Mouse (Mus musculus): ENCODE measurements at regions not wholly inside any gene's neighbourhood (a gene's known extent, or its start where the extent isn't known, plus 50 kb on each side); places are given as distances from the start of the nearest gene placed in this dataset.

- H3K9me3 ChIP-seq (ENCODE audit: control insufficient read depth, low read length): no peaks in the 10 kb centered on the region
- H3K27me3 ChIP-seq (ENCODE audit: control insufficient read depth, insufficient read depth, low read length): no peaks in the 10 kb centered on the region
- no peak overlapping the region for H3K4me3 ChIP-seq (ENCODE audit: low read depth, low read length)
- H3K4me2 ChIP-seq (ENCODE audit: low read depth, low read length, severe bottlenecking): no peak overlapping the region
- H3K4me1 ChIP-seq (replicated peaks; ENCODE audit: control insufficient read depth, insufficient read depth, low read length): no peaks in the 10 kb centered on the region
- no peak for DNase-seq (ENCODE audit: low spot score)
- no peak for ATAC-seq (replicated peaks; ENCODE audit: low FRiP score)
- H3K36me3 ChIP-seq (ENCODE audit: control insufficient read depth, insufficient read depth, low read length): no peaks in the 10 kb centered on the region
- no peak overlapping the region for H3K27ac ChIP-seq (ENCODE audit: low read depth, low read length)
- no peak overlapping the region for H3K9ac ChIP-seq (ENCODE audit: low read length)
Measured at GRCm38 (mm10) chr17:62287666-62288065, 593.5 kb downstream of the Efna5 start.

GRCm38 (mm10) chr17:62287127-62287526 is 594.0 kb downstream of the Efna5 start:
- no peaks in the 10 kb centered on the region for H3K9me3 ChIP-seq (ENCODE audit: control insufficient read depth, low read length)
- ATAC-seq (replicated peaks; ENCODE audit: low FRiP score): no peak
- no peak overlapping the region for H3K27ac ChIP-seq (ENCODE audit: low read depth, low read length)
- no peak overlapping the region for H3K9ac ChIP-seq (ENCODE audit: low read length)
- no peaks in the 10 kb centered on the region for H3K4me1 ChIP-seq (replicated peaks; ENCODE audit: control insufficient read depth, insufficient read depth, low read length)
- 94% methylated on average over 4 of the region's 4 CpGs for WGBS
- H3K36me3 ChIP-seq (ENCODE audit: control insufficient read depth, insufficient read depth, low read length): no peaks in the 10 kb centered on the region
- no peak overlapping the region for H3K4me2 ChIP-seq (ENCODE audit: low read depth, low read length, severe bottlenecking)
- no peaks in the 10 kb centered on the region for H3K27me3 ChIP-seq (ENCODE audit: control insufficient read depth, insufficient read depth, low read length)
- DNase-seq (ENCODE audit: low spot score): no peak
- H3K4me3 ChIP-seq (ENCODE audit: low read depth, low read length): no peak overlapping the region

GRCm38 (mm10) chr17:62286086-62287080 is 594.7 kb downstream of the Efna5 start:
- no peak overlapping the region for H3K4me3 ChIP-seq (ENCODE audit: low read depth, low read length)
- H3K27ac ChIP-seq (ENCODE audit: low read depth, low read length): no peak overlapping the region
- no peak overlapping the region for H3K9ac ChIP-seq (ENCODE audit: low read length)
- no peaks in the 10 kb centered on the region for H3K9me3 ChIP-seq (ENCODE audit: control insufficient read depth, low read length)
- DNase-seq (ENCODE audit: low spot score) (no peak), ATAC-seq (replicated peaks; ENCODE audit: low FRiP score) (no peak)
- H3K36me3 ChIP-seq (ENCODE audit: control insufficient read depth, insufficient read depth, low read length): no peaks in the 10 kb centered on the region
- no peaks in the 10 kb centered on the region for H3K27me3 ChIP-seq (ENCODE audit: control insufficient read depth, insufficient read depth, low read length)
- H3K4me2 ChIP-seq (ENCODE audit: low read depth, low read length, severe bottlenecking): no peak overlapping the region
- WGBS: 87% methylated on average over 12 of the region's 12 CpGs
- no peaks in the 10 kb centered on the region for H3K4me1 ChIP-seq (replicated peaks; ENCODE audit: control insufficient read depth, insufficient read depth, low read length)

GRCm38 (mm10) chr17:62280201-62280600 is 600.9 kb downstream of the Efna5 start:
- 76% methylated on average over 3 of the region's 3 CpGs for WGBS

GRCm38 (mm10) chr17:62271399-62271798 is 609.7 kb downstream of the Efna5 start:
- Histone ChIP-seq H3K4me1 (replicated peaks; ENCODE audit: control insufficient read depth, insufficient read depth, low read length) (no peaks in the 10 kb centered on the region), H3K36me3 (ENCODE audit: control insufficient read depth, insufficient read depth, low read length) (no peaks in the 10 kb centered on the region), H3K9me3 (ENCODE audit: control insufficient read depth, low read length) (no peaks in the 10 kb centered on the region), H3K27ac (ENCODE audit: low read depth, low read length) (no peak overlapping the region), H3K4me3 (ENCODE audit: low read depth, low read length) (no peak overlapping the region), H3K27me3 (ENCODE audit: control insufficient read depth, insufficient read depth, low read length) (no peaks in the 10 kb centered on the region), H3K9ac (ENCODE audit: low read length) (no peak overlapping the region), H3K4me2 (ENCODE audit: low read depth, low read length, severe bottlenecking) (no peak overlapping the region)
- no peak for ATAC-seq (replicated peaks; ENCODE audit: low FRiP score)
- no peak for DNase-seq (ENCODE audit: low spot score)
- 69% methylated on average over 7 of the region's 7 CpGs for WGBS

More at GRCm38 (mm10) chr17:62280201-62280600, 600.9 kb downstream of the Efna5 start:
- ATAC-seq (replicated peaks; ENCODE audit: low FRiP score) (no peak), DNase-seq (ENCODE audit: low spot score) (no peak)
- Histone ChIP-seq H3K4me2 (ENCODE audit: low read depth, low read length, severe bottlenecking) (no peak overlapping the region), H3K36me3 (ENCODE audit: control insufficient read depth, insufficient read depth, low read length) (no peaks in the 10 kb centered on the region), H3K9me3 (ENCODE audit: control insufficient read depth, low read length) (no peaks in the 10 kb centered on the region), H3K4me3 (ENCODE audit: low read depth, low read length) (no peak overlapping the region), H3K4me1 (replicated peaks; ENCODE audit: control insufficient read depth, insufficient read depth, low read length) (no peaks in the 10 kb centered on the region), H3K27ac (ENCODE audit: low read depth, low read length) (no peak overlapping the region), H3K27me3 (ENCODE audit: control insufficient read depth, insufficient read depth, low read length) (no peaks in the 10 kb centered on the region), H3K9ac (ENCODE audit: low read length) (no peak overlapping the region)

GRCm38 (mm10) chr17:62269279-62269678 is 611.8 kb downstream of the Efna5 start:
- 90% methylated on average over 4 of the region's 4 CpGs for WGBS
- no peaks in the 10 kb centered on the region for H3K9me3 ChIP-seq (ENCODE audit: control insufficient read depth, low read length)
- no peak overlapping the region for H3K4me3 ChIP-seq (ENCODE audit: low read depth, low read length)
- no peaks in the 10 kb centered on the region for H3K27me3 ChIP-seq (ENCODE audit: control insufficient read depth, insufficient read depth, low read length)
- no peak overlapping the region for H3K27ac ChIP-seq (ENCODE audit: low read depth, low read length)
- no peak for ATAC-seq (replicated peaks; ENCODE audit: low FRiP score)
- H3K4me2 ChIP-seq (ENCODE audit: low read depth, low read length, severe bottlenecking): no peak overlapping the region
- DNase-seq (ENCODE audit: low spot score): no peak
- H3K9ac ChIP-seq (ENCODE audit: low read length): no peak overlapping the region
- H3K4me1 ChIP-seq (replicated peaks; ENCODE audit: control insufficient read depth, insufficient read depth, low read length): no peaks in the 10 kb centered on the region
- H3K36me3 ChIP-seq (ENCODE audit: control insufficient read depth, insufficient read depth, low read length): no peaks in the 10 kb centered on the region

- H3K27ac ChIP-seq (ENCODE audit: low read depth, low read length): no peak overlapping the region
- DNase-seq (ENCODE audit: low spot score): no peak
- H3K27me3 ChIP-seq (ENCODE audit: control insufficient read depth, insufficient read depth, low read length): no peaks in the 10 kb centered on the region
- ATAC-seq (replicated peaks; ENCODE audit: low FRiP score): no peak
- no peaks in the 10 kb centered on the region for H3K36me3 ChIP-seq (ENCODE audit: control insufficient read depth, insufficient read depth, low read length)
- WGBS: 64% methylated on average over 3 of the region's 3 CpGs
- no peak overlapping the region for H3K9ac ChIP-seq (ENCODE audit: low read length)
- no peaks in the 10 kb centered on the region for H3K9me3 ChIP-seq (ENCODE audit: control insufficient read depth, low read length)
- no peaks in the 10 kb centered on the region for H3K4me1 ChIP-seq (replicated peaks; ENCODE audit: control insufficient read depth, insufficient read depth, low read length)
- H3K4me2 ChIP-seq (ENCODE audit: low read depth, low read length, severe bottlenecking): no peak overlapping the region
- no peak overlapping the region for H3K4me3 ChIP-seq (ENCODE audit: low read depth, low read length)
Measured at GRCm38 (mm10) chr17:62253448-62253847, 627.7 kb downstream of the Efna5 start.

- no peaks in the 10 kb centered on the region for H3K9me3 ChIP-seq (ENCODE audit: control insufficient read depth, low read length)
- H3K27me3 ChIP-seq (ENCODE audit: control insufficient read depth, insufficient read depth, low read length): no peaks in the 10 kb centered on the region
- H3K9ac ChIP-seq (ENCODE audit: low read length): no peak overlapping the region
- peak; percentile 67 for ATAC-seq (replicated peaks; ENCODE audit: low FRiP score)
- no peaks in the 10 kb centered on the region for H3K36me3 ChIP-seq (ENCODE audit: control insufficient read depth, insufficient read depth, low read length)
- DNase-seq (ENCODE audit: low spot score): no peak
- no peak overlapping the region for H3K27ac ChIP-seq (ENCODE audit: low read depth, low read length)
- H3K4me1 ChIP-seq (replicated peaks; ENCODE audit: control insufficient read depth, insufficient read depth, low read length): no peaks in the 10 kb centered on the region; the same call in 1 of the 2 replicates
- no peak overlapping the region for H3K4me3 ChIP-seq (ENCODE audit: low read depth, low read length)
- no peak overlapping the region for H3K4me2 ChIP-seq (ENCODE audit: low read depth, low read length, severe bottlenecking)
- WGBS: 9% methylated on average over 3 of the region's 3 CpGs
Measured at GRCm38 (mm10) chr17:62248011-62248410, 633.1 kb downstream of the Efna5 start.

GRCm38 (mm10) chr17:62246650-62247049 is 634.5 kb downstream of the Efna5 start:
- Histone ChIP-seq H3K27me3 (ENCODE audit: control insufficient read depth, insufficient read depth, low read length) (no peaks in the 10 kb centered on the region), H3K36me3 (ENCODE audit: control insufficient read depth, insufficient read depth, low read length) (no peaks in the 10 kb centered on the region), H3K4me3 (ENCODE audit: low read depth, low read length) (no peak overlapping the region), H3K4me1 (replicated peaks; ENCODE audit: control insufficient read depth, insufficient read depth, low read length) (no peaks in the 10 kb centered on the region; the same call in 1 of the 2 replicates), H3K9ac (ENCODE audit: low read length) (no peak overlapping the region), H3K9me3 (ENCODE audit: control insufficient read depth, low read length) (no peaks in the 10 kb centered on the region), H3K27ac (ENCODE audit: low read depth, low read length) (no peak overlapping the region), H3K4me2 (ENCODE audit: low read depth, low read length, severe bottlenecking) (no peak overlapping the region)
- 17% methylated on average over 4 of the region's 4 CpGs for WGBS
- ATAC-seq (replicated peaks; ENCODE audit: low FRiP score): peak; percentile 66
- no peak for DNase-seq (ENCODE audit: low spot score)

All from forebrain, embryonic 11.5 days (tissue).